Mouse (Mus musculus) adrenal gland, postnatal 10 days (tissue): Measurements from ENCODE around the gene Fads3. TPM values are rescaled to one million over a fixed set of nuclear protein-coding genes. Genes with fewer than 3 reads are reported as not detected.

ENCODE experiments used
- DNase-seq: peaks from one replicate; pipeline ENCODE4 v3.0.0; 2021; ENCODE audit warnings: mixed read lengths
- total RNA-seq, 2 experiments: library from RNA; stranded (reverse); gene quantifications; 2 replicates each; pipeline ENCODE4 v1.2.3; 2021

The Fads3 gene
- total RNA-seq, 2 experiments from 2014 or later, result 11.1 to 14.7 TPM

DNA sequence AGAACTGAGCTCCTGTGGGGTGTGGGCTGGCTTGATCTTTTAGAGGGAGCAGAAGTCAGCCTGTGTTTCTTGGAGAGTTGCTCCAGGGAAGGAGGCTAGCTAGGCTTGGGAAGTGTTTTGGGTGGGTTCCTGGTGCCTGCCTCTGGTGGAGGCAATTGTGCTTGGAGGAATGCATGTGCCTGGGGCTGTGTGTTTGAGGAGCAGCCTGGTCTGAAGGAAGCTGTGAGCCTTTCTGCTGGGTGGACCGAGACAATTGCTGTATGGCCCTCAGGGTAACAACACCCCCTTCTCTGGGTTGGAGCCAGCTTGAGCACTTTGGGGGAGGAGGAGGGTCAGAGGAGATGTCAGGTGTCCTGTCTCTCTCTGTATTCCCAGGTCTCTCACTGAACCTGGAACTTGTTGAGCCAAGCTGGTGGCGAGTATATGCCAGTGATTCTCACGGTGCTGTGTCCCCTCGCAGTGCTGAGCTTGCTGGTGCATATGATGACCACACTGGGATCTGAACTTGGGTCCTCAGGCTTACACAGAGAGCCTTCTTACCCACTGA, 22.1 kb upstream of the Fads3 start:
- DNase-seq, result no peak

DNA sequence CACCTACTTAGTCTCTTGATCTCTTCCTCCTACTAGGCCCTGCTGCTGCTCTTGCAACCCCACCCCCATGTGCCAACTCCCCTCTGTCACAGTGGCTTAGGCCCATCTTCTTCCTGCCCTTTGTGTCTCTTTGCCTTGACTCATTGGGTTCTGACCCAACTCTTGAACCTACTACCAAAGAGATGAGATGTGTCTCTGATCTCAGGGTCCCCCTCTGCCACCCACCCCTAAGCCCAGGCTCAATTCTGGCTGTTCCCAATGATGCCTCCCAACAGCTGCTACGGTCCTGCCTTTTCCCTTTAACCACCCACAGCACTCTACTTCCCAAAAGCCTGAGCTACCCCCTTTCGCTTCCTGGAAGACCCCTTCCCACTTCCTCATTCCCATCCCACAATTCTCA, 19.4 kb upstream of the Fads3 start:
- DNase-seq, result no peak

DNA sequence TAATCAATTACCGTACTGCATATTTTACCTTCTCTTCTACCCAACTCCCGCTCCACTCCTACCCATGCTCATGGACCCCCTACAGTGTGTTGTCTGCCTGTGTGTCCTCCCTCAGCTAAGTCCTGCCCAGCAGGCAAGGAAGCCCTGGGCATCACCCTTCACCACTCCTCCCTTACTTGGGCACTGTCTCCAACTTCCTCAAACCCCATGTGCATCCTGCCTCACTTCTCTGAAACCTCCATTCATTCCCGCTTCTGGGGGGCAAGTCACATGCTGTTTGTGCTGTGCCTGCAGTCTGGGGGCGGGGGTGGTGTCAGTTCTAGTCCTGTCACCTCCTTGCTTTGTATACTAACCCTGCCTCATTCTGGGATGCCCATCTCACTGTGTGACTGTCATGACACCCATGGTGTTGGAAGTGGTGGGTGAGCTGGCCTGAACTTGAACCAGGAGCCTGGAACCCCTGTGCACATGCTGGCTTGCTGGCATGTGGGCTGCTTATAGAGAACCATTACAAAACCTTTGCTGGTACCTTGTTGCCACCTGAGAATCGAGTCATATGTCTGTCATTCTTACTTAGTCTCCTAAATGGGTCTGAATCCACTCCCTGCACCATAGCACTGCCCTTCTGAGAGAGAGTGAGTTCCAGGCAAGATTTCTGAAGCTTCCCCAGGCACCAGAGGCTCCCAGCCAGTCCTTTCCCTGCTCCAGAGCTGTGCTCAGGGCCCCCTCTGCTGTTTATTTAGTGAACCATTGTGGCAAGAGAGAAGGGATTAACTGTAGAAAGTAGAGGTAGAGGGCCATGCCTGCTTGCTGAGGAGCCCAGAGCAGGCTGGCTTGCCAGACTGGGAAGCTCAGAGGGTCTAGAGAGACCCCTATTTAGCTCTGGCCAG, 18.7 kb upstream of the Fads3 start:
- peak; percentile 63 for DNase-seq

DNA sequence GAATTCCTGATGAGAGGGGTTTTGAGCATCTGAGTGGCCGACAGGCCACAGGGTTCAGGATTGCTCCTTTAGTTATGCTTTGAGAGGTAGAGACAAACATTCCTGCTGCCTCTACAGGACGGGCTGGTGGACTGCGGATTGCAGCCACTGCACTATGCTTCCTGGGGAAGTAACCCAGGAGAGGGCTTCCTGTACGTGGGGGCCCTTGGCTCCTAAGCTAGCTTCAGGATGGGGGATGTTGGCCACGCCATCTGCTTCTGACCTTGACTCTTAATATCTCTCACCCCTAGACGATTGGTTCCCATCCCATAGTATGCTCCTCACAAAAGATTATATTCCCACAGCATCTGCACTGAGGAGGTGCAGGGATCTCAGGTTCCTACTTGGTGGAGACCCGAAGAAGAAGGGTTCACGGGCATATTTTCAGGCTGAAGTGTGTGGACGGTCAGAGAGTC, 18.0 kb upstream of the Fads3 start:
- DNase-seq, result peak; percentile 37

GRCm38 (mm10) chr19:10025169-10025875, 16.0 kb upstream of the Fads3 start:
- peak; percentile 93 for DNase-seq

DNA sequence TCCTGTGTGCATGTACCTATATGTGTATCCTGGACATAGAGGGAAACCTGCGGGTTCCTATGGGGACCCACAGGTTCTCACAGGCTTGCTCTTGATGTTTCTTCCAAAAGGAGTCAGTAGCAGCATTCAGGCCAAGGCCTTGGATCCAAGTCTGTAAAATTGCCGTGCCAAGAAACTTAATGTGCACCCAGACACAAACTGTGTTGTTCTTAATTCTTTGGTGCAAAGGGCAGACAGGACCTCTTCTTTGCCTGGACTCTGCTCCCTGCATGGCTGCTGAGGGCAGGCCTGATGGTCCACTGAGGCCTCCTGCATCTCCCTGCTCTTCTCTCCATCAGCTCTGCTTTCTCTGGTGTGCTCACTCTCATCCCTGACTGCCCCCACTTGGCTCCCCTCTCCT, 11.6 kb upstream of the Fads3 start:
- DNase-seq, result no peak

DNA sequence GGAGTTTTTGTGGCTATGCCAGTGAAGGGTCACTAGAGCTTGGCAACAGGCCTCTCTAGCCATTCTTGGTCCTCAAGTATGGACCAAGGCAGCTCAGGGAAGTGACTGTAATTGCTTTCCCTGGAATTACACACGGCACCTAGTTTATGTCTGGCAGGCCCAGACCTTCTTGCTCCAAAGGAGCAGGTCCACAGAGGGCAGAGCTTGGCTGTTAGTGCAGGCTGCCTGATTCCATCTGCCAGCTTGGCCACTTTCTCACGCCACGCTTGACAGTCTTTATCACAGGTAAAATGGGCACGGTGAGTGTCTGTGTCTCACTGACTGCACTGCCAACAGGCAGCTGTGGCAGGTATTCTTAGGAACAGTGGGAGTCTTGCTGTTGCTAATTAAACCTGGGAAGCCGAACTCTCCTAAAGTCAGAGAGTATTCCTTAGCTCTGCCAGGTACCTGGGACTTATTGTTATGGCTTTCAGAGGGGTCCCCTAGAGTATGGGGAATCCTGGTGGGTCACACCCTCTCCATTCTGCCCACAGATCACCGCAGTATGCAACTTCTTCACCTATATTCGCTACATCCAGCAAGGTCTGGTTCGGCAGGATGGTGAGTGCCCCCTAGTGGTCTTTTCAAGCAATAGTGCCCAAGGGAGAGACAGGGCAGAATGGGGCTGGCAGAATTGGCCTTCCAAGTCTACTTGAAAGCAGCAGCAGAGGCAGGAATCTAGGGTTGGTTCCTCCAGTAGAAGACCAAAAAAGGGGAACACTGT, 8.0 kb upstream of the Fads3 start:
- DNase-seq, result peak; percentile 76

DNA sequence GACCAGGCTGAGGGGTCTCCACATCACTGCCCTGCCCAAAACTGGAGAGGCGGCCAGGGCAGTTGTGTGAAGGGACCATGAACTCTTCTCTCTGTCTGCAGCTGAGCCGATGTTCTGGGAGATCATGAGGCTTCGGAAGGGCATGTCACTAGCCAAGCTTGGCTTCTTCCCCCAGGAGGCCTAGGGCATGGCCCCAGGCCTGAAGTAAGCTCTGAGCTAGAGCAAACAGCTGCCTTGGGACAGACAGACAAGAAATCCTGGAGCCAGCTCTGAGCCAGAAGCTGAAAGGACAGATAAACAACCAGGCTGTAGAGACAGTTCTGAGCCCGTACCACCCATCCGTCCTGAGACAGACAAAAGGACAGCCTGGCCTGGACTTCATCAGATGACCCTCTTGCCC, 7.0 kb upstream of the Fads3 start:
- DNase-seq, result no peak

GRCm38 (mm10) chr19:10034785-10035447, 6.5 kb upstream of the Fads3 start:
- peak; percentile 93 for DNase-seq

DNA sequence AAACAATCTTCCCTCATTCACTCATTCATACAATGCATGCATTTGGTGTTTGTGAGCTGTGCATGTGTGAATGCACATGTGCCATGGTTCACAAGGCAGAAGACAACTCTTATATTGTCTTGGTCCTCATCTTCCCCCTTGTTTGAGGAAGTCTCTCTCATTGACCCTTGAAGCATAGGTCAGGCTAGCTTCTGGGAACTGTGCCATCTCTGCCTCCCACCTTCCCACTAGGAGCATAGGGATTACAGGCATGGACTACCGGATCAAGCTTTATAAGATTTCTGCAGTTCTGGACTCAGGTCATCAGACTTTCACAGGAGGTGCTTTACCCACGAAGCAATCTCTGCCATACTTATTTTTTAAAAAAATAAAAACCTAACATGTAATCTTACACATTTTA, 3.8 kb upstream of the Fads3 start:
- no peak for DNase-seq

DNA sequence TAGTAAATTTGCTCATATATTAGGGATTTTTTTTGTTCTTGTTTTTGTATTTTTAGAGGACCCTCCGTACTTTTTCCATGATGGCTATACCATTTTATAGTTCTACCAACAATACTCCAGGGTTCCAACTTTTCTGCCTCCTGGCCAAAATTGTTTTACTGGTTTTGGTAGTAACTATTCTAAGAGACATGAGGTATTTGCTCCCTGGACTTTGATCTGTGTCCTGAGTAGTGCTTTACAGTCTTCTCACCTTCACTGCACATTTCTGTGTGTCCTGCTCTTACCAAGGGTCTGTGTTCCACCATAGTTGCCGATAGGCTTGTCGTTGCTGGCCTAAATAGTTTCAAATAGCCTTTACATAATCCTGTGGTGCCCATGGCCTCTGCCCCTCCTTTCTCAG, 3.0 kb upstream of the Fads3 start:
- DNase-seq, result no peak

DNA sequence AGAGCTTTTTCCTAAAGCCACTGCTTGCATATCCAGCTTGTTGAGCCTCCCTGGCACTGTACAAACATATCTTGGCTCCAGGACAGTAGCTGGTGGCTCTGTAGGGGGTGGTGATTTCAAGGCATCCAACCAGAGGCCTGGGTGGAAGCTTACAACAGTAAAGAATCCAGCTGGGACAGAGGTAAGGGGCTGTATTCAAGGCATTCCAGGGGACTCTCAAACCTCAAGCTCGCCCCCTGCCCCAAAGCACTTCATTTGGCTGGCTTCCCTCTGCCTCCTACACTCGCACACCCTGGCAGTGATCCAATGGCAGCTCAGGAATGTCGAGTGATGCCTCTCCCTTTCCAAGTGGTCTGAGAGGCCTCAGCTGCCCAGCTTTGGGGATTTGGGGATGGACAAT, 2.5 kb upstream of the Fads3 start:
- DNase-seq, result peak; percentile 52

GRCm38 (mm10) chr19:10039615-10040014, 1.8 kb upstream of the Fads3 start:
- DNase-seq, result no peak

DNA sequence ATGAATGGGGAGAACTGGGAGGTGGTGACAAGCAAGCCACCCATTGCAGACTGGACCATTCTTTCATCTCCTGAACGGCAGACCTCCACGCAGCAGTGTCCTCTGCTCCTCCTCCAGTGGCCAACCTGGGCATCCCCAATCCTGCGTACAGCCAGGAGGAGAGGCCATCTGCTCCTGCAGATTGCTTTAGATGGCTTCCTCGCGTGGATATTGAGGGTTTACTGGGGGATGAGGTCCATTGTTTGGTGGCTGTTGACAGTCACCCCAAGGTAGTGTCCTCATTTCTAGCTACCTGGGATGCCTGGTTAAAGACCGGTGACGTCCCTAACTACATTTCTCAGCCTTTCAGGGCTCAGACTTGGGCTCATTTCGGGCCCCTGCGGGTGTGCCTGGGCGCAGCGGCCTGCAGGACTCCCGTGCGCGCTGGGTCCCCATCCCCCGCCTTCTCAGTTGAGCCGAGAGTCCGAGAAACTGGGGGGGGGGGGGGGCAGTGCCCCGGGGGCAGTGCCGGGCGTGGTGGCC, 442 bp upstream of the Fads3 start:
- no peak for DNase-seq

- DNase-seq, result no peak
These were observed 863 bp downstream of the Fads3 start for GRCm38 (mm10) chr19:10042232-10042631.

GRCm38 (mm10) chr19:10042816-10043215, 1.4 kb downstream of the Fads3 start:
- DNase-seq, result no peak

DNA sequence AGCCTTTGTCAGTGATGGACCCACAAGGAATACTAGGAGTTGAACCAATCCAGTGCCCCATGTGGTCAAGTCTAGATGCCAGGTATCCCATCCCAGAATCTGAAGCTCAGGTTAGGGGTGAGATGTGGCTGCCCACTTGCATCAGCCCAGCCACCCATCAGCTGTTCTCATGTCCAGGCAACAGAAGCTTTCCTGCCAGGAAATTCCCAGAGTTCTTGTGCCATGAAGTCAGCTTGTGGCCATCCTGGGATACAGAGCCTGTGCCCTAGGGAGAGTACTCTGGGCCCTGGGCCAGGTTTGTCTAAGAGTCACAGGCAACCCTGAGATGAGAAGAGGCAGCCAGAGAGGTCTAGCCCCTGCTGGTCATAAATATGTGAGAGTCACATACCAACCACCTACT, 2.3 kb downstream of the Fads3 start:
- peak; percentile 77 for DNase-seq

DNA sequence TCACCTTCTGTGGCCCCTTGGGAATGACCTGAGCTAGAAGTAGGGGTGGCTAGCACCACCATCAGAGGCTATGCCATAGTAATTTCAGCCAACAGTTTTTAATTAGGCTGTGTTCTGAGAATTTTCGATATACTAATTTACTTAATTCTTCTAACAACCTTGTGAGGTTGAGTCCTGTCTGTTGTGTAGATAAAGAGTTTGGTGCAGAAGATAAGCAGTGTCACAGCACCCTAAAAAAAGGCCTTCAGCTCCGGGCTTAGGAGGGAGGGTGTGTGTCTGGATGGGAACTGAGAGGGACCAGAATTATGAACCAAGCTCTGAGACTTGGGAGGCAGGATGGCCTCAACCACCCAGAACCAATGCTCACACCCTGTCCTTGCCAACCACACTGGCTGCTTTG, 4.3 kb downstream of the Fads3 start:
- DNase-seq, result no peak

- no peak for DNase-seq
These were observed 5.0 kb downstream of the Fads3 start for GRCm38 (mm10) chr19:10046346-10046745.

- no peak for DNase-seq
These were observed 5.6 kb downstream of the Fads3 start for GRCm38 (mm10) chr19:10046983-10047382.

- DNase-seq, result no peak
These were observed 8.2 kb downstream of the Fads3 start for GRCm38 (mm10) chr19:10049533-10049932.

DNA sequence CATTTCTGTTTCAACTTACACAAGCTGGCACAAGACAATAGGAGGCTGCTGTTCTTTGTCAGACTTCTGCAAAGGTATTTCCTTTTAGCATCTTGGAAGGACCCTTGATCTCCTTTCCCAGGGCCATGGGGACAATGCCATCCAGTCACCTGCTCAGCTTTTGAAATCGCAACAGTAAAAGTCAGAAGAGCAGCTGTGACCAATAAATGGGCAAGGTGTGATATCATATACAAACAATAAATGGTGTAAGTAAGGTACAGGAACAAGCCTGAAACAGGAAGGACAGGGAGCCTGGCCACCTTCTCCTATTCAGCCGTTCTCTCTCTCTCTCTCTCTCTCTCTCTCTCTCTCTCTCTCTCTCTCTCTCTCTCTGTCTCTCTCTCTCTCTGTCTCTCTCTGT, 9.1 kb downstream of the Fads3 start:
- DNase-seq, result no peak
